Mouse (Mus musculus): Measurements from ENCODE around the gene Sgce.
"Not testable (repeated sequence)": the region's sequence is repeated elsewhere in the genome, so short reads cannot be mapped to it uniquely, and the experiment has no call there.

Sgce gene

DNA sequence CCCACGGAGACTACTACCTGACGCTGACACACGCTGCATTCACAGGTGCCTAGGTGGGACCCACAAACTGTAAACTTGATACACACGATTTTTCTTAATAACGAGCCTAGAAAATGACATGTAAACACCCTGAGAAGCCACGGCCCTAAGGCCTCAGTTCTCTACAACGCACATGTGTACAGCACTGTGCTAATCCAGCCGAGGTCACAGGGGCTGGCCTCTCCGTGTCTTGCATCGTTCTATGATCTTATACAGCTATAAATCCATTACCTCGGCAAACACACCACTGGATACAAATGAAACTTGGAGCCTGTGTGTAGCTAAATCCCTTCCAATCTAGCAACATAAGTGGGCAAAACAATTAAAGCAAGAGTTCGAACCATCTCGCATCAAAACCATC, 24.3 kb downstream of the Sgce start:
- no peak for DNase-seq

DNA sequence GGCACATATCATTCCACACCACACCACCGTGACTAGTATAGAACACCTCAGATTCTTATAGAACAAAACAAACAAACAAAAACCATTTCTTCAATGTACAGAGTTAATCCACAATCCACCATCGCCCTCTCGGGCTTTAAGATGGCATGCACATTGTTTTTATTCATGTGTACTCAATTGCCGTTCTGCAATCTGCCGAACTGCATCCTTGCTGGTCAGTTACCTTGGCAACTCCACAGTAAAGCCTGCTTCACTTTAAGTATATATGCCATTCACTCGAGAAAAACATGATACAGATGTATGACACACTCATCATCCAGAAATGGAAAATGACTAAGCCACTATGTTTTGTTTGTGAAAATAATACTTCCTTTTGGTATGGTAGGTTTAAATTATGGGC, 24.9 kb downstream of the Sgce start:
- no peak for DNase-seq

DNA sequence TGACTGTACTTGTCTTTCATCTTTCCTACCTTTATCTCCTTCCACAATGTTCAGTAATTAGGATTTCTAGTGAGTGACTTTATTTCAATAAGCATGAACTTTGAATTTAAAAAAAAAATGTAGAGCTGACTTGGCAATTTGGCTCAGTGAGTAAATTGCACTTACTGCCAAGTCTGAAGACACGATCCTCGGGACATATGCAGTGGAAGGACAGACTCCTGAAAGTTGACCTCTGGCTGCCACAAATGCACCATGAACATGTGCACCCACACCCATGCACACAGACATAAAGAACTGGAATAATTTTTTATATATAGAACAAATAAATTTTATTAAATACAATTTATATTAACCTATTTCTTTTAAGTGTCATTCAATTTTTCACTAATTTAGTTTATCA, 29.7 kb downstream of the Sgce start:
- DNase-seq = no peak

DNA sequence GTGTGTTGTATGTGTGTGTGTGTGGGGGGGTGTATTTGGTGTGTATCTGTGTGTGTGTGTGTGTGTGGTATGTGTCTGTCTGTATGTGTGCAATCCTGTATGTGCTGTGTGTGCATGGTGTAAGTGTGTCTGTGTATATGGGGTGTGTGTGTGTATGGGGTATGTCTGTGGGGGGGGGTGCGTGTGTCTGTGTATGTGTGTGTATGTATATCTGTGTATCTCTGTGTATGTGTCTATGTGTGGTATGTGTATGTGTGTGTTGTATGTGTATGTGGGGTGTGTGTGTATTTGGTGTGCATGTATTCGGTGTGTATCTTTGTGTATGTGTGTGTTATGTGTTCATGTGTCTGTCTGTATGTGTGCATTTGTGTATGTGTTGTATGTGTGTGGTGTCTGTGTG, 30.8 kb downstream of the Sgce start:
- no peak for DNase-seq

DNA sequence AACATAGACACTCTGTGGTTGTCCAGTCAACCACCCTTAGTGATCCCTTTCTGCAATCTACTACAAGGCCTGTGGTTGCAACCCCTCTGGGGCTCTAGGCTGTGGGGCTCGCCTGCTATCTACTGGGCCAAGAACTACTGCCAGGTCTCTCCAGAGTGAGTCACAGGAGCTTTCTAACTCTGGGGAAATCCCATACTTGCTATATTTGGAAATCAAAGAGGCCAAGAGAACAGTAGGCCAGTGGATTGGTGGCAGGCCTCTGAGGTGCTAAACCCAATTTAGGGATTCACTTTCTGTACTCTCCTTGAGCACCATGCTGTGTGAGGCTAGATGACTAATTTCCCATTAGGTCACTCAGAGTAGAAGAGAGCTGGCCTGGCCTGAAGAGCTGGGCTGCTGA, 38.0 kb downstream of the Sgce start:
- no peak for DNase-seq

DNA sequence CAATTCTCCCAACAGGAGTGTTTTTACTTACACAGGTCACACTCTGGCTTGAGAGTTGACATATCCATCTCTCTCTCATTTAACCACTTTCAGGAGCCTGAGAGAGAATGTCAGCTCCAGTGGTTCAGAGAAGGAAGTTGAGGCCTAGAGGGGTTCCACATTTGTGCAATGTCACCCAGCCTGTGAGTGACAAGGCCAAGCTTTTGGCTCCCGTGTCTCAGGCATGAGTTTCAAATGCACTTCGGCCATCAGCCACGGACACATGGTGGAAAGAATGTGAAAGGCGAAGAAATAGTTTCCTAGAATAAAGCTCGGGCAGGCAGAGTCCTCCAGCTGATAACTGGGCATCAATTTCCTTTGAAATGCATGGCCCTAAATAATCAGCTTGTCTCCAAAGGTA, 40.6 kb downstream of the Sgce start:
- DNase-seq = no peak

DNA sequence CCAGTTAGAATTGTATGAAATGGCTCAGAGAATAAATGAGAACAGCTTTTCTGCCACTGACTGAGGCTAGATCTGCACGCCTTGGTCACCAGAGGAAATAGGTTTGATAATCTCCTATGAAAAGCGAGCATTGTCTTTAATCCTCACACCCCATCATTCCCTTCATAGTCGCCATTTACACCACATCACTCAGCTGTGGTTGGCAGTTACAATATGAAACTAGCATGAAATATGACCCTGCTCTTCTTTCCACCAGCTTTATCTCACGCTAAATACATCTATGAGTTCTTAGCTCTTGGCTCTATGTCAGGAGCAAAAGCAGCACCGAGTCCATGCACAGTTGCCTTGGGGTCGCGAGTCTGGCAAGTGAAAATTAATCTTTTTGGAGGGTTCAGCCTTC, 43.1 kb downstream of the Sgce start:
- DNase-seq = no peak

DNA sequence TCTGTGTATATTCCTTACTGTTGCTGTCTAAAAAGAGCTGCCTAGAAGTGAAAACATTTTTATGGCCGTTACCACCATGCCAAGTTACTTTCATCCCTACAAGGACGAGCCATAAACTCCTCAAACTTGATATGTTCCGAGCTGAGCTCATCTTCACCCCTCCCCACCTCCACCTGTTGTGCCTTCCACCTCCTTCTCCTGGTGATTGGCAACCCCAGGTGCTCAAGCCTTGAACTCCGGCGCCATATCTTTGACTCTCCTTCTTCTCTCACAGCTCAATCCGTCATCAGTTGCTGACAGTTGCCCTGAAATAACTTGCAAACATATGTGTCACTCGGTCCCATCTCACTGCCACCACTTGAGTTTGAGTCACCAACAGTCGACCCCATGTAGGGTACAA, 45.4 kb downstream of the Sgce start:
- no peak for DNase-seq

DNA sequence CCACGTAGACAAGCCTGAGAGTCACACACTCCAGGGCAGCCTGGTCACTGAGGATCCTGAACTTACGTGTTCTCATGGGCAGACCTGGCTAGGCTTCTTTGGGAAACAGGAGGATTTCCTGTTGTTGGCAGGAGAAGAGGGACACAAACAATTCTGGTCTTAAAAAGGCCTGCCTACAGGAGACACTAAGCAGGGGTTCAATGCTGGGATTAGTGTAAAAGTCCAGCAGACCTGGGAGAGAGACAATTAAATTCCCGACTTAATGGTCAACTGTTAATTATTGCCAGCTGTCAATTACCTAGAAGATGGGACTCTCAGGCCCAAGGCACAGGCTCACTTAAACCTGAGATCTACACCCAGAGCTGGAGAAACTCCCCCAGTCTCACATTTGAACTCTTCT, 51.2 kb downstream of the Sgce start:
- DNase-seq = no peak

DNA sequence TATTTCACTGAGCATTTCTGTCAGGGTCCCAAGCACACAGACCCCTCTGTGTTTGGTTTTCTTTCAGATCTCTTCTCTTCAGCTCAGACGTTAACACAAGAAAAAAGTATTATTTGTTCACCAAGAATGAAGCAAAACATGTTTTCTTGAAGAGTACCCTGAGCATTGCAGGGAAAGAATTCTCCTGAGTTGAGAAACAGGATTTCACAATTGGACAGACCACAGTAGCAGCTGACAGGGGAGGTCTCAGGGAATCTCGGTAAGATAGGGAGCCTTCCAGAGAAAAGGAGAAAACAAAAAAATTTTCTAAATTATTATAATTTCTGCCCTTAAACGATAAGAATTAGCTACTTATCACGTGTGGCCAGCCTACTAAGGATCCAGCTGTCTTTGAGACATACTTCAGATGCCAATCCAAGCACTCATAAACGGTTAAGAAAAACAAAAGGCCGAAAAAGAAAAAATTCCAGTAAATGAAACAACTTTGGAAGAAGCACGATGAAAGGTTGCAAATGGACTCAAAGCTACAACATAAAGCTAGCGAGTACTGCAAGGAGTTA, 52.3 kb downstream of the Sgce start:
- no peak for DNase-seq

DNA sequence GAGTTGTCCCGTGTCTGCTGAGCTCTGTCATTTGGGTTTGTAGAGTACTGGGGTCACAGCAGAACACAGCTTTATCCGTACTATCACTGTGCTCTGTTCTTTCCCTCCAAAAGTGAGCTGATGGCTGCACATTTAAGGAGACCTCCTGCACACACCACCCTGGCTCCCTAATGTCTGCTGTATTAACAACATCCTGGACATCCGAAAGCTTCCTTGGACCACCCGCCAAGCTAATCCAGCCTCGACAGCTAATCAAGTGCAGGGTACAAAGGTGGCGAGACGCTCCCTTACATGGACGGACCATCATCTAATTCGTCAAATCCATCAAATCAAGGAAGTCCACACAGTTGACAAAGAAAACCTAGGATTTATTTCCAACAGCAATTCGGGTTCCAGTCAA, 53.5 kb downstream of the Sgce start:
- DNase-seq = no peak

DNA sequence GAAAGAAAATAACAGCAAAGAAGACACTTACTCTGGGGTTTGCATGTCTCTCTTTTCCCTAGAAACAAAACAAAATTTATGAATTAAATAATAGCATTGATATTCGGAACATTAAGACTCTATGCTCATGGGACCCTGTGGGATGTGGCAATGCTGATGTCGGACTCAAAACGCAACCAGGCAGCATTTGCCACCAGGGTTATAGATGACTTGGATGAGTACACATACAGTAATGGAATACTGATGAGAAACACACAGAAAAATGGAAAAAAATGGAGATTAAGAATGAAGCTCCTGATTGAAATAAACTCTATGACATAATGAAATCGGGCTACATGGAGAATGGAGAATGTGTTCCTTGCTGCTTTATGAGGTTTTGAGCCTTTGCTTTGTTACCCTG, 56.6 kb downstream of the Sgce start:
- DNase-seq = no peak

DNA sequence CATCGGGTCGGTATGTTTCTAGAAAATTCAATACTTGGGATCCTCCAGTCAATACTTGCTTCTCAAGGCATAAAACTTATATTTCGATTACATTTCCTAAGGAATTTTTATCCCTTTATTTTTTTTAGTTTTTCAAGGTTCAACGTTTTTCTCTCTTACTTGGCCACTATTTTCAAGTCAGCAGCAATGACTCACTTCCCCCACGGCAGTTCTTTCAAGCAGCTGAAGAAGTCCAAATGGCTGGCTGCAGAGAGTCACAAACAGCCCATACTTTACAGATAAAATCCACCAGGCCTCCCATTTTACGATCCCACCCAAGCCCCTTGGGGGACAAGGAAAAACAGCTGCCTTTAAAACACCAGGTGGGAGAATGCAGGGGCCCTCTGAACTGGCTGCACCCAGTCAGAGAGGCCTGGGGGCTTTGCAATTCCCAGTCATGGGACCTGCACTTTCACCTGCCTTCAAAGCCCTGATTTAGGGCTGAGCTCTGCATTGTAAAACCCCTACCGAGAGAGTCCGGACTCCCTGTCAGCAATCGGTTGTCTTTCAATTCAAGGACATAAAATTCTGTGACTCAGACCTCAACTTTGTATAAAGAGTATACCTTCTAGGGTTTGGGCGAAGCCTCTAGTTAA, 62.2 kb downstream of the Sgce start:
- no peak for DNase-seq

DNA sequence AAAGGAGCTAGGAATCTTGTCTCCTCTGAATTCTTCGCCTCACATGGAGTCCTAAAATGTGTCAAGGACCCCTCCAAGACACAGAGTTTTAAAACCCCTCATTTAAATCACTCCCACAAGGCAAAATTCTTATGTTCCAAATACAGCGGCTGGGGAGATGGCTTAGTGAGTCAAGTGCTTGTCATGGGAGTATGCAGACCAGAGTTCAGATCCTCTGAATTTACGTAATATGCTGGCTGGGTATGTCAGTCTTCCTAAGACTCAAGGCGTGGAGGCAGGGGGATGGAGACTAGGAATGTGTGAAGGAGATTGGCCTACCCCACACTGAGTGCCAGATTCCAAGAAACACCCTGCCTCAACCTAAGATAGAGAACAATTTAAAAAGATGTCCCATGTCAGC, 66.4 kb downstream of the Sgce start:
- no peak for DNase-seq

DNA sequence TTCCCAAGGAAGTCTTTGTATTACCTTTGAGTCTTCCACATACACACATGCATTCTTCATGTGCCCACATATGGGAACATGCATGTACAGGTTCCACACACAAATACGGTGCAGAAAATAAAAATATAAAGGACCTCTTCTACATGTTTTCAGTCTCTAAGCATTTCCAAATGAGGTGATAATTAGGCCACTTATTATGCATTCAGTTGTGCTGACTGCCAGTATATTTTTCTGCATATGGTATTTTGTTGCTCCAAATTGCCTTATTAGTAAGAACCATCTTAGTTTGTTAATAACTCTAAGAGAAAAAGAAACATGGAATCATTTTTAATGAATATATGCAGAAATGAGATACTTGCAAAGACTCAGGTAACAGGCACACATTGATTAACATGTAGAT, 67.0 kb downstream of the Sgce start:
- DNase-seq = no peak

DNA sequence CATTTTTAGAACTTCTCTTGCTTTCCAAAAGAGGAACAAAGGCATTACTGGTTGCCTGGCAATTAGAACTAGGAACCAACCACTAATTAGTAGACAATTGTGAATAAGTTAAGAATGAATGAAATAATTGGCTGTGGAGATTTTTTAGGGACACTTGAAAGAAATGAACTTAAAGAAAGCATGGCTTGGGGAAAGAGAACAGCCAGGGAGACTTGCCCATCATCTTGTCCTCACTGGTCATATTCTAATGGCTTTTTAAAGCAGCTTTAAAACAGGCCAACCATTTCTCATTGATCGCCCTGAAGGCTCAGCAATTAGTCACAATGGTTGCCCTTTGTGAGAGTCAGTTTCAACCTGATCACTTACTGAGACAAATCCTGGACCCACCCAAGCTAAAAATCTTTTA, 69.6 kb downstream of the Sgce start:
- DNase-seq = no peak

DNA sequence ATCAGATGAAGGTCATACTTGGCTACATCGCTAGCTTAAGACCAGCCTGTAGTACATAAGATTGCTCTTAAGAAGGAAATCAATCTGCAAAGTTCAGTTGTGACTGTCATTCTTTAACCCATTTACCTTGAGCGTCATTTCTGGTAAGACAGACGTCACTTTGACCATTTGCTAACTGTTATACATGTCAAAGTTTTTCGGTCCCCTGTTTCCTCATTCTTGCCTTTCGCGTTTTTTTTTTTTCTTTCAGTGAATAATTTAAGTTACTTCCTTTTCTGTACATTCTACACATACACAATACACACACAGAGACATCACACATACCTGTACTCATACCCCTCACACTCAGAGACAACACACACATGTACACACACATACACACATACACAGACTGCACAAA, 81.9 kb downstream of the Sgce start:
- no peak for DNase-seq

DNA sequence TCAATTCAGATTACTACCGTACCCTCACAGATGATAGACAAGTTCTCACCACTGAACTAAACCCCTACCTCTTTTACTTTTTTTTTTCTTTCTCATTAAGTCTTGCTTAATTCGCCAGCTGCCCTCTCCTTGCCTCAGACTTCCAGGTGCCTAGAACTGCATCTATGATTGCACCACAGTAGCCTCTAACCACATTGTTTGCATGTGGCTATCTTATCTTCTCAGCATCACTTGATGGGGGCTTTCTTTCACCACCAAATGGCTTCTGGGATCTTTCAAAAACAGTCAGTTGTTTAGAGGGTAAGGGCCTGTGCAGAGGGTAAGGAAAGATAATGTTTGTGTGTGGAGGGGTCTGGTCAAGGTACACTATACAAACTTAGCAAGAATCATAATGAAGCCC, 82.7 kb downstream of the Sgce start:
- DNase-seq = no peak

DNA sequence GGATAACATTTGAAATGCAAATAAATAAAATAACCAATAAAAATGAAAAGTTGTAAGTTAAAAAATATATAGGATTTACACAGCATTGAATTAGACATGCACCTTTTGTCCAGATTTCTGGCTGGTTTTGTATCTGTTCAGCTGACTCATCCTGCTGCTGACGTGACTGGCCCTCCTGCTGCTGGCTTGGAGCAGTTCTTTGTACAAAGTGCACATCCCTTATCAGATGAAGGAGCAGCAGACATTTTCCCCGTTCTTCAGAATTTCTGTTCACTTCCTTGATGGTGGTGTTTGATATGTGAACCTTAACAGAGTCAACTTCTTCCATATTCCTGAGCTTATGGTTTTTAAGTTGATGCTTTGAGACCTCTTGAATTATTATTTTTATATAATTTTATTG, 83.5 kb downstream of the Sgce start:
- DNase-seq = no peak

DNA sequence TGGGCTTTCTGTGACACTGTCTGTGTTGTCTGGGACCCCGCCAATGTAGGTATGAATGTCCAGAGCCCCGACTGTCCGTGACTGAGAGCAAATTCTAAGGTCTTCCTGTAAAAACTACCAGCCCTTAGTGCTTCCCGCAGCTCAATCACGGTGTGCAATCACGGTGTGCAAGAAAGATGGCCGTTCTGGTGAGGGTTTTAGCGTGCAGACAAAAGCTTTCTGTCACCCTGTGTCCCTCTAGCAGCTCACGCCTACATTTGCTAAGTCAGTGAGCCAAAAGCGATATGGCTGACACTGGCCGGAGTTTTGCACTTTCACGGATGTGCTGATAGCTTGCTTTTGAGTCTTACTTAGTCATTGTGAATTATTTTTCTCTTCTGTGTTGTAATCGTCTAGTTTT, 88.1 kb downstream of the Sgce start:
- no peak for DNase-seq

DNA sequence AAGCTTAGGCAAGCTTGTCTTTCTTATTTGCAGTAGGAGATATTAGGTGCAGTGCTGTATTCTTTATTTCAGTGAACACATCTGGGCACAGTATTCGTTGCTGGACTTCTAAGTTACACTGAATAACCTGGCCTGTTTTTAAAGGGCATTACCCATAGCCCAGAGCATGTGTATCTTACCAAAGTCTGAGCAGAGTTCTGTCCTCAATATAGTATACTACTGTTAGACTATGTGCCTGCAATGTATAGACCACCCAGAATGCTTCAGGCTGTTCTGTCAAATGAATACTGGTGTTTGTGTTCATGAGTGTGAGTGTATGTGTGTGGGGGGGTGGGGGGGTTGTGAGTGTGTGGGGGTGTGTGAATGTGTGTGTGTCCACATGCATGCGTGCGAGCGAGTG, 91.1 kb downstream of the Sgce start:
- DNase-seq = no peak

DNA sequence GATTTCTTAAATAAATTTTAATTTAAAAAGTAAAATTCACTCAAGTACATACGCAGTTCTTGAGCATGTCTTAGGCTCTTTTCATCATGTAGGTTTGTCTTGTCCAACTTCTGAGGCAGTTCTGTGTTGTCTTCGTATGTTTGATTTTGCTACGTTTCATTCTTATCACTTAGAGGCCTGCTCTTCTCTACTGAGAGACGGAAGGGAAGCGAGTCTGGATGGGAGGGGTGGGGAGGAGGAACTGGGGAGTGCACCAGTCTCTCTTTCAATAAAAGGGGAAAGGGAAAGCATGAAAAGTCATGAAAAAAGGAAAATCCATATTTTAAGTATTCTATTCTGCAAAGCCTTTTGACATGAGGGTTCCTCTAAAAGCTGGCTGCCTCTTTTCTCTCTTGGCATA, 91.5 kb downstream of the Sgce start:
- DNase-seq = no peak

DNA sequence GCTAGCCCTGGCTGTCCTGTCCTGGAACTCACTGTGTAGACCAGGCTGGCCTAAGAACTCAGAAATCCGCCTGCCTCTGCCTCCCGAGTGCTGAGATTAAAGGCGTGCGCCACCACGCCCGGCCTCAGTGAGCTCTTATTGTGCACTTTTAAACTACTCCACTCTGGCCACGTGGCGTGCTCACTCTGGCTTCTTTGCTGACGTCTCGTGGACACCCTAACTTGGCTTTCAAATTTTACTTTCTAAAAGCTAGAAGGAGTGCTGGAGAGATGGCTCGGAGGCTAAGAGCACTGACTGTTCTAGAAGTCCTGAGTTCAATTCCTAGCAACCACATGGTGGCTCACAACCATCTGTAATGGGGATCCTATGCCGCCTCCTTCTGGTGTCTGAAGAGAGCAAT, 93.3 kb downstream of the Sgce start:
- not testable (repeated sequence) for DNase-seq

DNA sequence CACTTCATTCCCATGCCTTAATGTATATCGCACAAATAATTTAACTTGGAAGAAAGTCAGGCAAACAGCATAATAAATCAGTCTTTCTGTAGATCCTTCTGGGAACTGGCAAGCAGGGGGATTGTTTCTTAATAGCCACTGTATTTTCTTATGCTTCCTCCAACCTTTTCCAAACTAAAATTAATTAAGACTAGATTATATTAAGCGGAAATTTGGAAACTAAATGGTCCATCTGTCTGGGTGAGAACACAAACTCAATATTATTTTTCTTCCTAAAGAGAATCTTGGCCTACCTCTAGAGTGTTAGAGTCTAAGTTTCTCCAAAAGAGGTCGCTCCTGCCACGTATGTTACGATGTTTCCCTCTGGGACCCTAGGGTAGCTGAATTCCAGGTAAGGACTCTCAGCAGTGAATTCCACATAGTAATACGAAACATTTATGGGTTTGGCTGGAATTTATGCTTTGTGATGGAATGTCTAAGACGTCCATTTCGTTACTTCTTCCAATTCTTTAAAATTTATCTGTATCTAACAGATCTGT, 94.3 kb downstream of the Sgce start:
- DNase-seq = no peak

DNA sequence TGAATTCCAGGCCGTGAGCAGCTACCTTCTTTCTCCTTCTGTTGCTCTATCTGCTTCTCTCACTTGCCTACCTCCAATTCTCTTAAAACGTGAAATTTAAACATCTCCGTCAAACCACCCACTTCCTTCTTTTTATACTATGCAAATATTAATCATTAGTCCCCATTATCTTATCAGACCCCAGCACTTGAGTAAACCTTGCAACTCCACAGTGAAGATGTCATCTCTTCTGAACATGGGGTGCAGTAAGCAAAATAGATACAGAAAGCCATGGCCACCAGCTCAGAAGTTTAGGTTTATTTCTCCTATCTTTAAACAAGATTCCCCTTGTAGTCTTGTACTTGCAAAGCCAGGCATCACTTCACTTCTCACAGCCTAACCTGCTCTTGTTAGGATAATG, 99.7 kb downstream of the Sgce start:
- no peak for DNase-seq
